Comparison of ENCODE assay signal across 11 mouse cellular contexts in the genomic region with DNA sequence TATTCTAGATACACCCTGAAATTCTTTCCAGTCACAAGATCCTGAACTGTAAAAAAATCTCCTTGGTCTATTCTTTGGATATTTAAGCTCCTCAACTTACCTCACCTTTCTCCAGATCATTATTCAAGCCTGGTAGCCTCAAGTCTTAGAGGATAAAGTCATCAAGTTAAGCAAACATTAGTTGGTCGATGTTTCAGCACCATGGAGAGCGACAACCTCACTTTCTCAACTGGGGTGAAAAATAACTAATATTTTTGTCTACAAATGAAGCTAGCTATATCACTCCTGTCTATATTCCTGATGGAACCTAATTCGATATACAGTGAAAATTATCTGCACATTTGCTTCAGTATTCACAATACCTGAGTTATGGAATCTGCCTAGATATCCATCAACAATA. TPM values are rescaled to one million over a fixed set of nuclear protein-coding genes. Genes with fewer than 3 reads are reported as not detected.
A peak's percentile ranks its signal among the peaks of the same experiment; 100 is the strongest.
DNase-seq lines count a peak whose midpoint lies in the region; TF ChIP-seq lines count a peak whose summit lies in the region.
"Had no signal": no experiment of that assay in that cellular context is flagged by ENCODE, and none has a peak within 500 bp of the region (broad histone marks: within the 10 kb centered on the region; RNA-seq: fewer than 3 reads in every experiment).

No protein-coding gene starts in this region.

- no peaks in the 10 kb centered on the region for H3K27me3 ChIP-seq in kidney, adult 2 months (replicated peaks; ENCODE audit: control insufficient read depth, insufficient read depth, low read length)
- H3K27me3 ChIP-seq: embryonic facial prominence, embryonic 15.5 days; hindbrain, embryonic 12.5 days; limb, embryonic 15.5 days had no signal

- WGBS in kidney, adult 2 months: 21% methylated on average over 3 of the region's 3 CpGs

- no peak overlapping the region for H3K4me3 ChIP-seq in kidney, adult 2 months (ENCODE audit: insufficient read depth, low read depth, low read length)
- H3K4me3 ChIP-seq: embryonic facial prominence, embryonic 15.5 days; hindbrain, embryonic 12.5 days; limb, embryonic 15.5 days had no signal

- no peaks in the 10 kb centered on the region for H3K4me1 ChIP-seq in kidney, adult 2 months (ENCODE audit: control insufficient read depth, insufficient read depth, low read length)
- H3K4me1 ChIP-seq: embryonic facial prominence, embryonic 15.5 days had no signal

- H3K36me3 ChIP-seq in kidney, adult 2 months (ENCODE audit: control insufficient read depth, insufficient read depth, low read length): no peaks in the 10 kb centered on the region
- H3K36me3 ChIP-seq: embryonic facial prominence, embryonic 15.5 days; hindbrain, embryonic 12.5 days; limb, embryonic 15.5 days had no signal

- DNase-seq in kidney, adult 2 months: peak; percentile 12
- no peak for DNase-seq in kidney, adult 11 months
- DNase-seq in 416B (ENCODE audit: low read depth): peak; percentile 47
- peak; percentile 83 for DNase-seq in NIH3T3 (ENCODE audit: low read depth)
- peak; percentile 80 to 81 for DNase-seq in kidney, postnatal 4 days
- DNase-seq in cerebellum, adult 8-10 months: no peak
- DNase-seq in natural killer cell, adult 2 months (ENCODE audit: low spot score in 2 of 2): no peak
- no peak for DNase-seq in cerebellum, postnatal 14 days

- H3K27ac ChIP-seq in kidney, adult 2 months (ENCODE audit: insufficient read depth, low read depth, low read length): no peak overlapping the region
- H3K27ac ChIP-seq: embryonic facial prominence, embryonic 15.5 days; hindbrain, embryonic 12.5 days; limb, embryonic 15.5 days had no signal

- no peak for TF ChIP-seq CTCF in kidney, adult 2 months (conservative IDR thresholded peaks at IDR 0.05; ENCODE audit: insufficient read depth, insufficient read length, low read depth, low read length)

- TF ChIP-seq POLR2A in kidney, adult 2 months (IDR thresholded peaks at IDR 0.05; ENCODE audit: low read depth, low read length): no peak

RNA-seq across cellular contexts. Expression of gene Map1b, which starts 48.0 kb away (rescaled TPM):
- polyA plus RNA-seq in kidney, adult 2 months (2012; rRNA removed): 0.98 and 1.3 TPM in 2 replicates

Comparison
In these comparisons a context has a peak if more than half of its experiments do, and no peak if none do; other contexts are left out.
1. DNase-seq: peak in kidney, adult 2 months (single experiment), 416B (single experiment), NIH3T3 (single experiment) and kidney, postnatal 4 days (2 of 2); none in kidney, adult 11 months (single experiment), cerebellum, adult 8-10 months (single experiment), natural killer cell, adult 2 months (0 of 2) and cerebellum, postnatal 14 days (0 of 2).